Mouse (Mus musculus): Measurements from ENCODE around the gene Dnajc5.

Dnajc5 gene

GRCm38 (mm10) chr2:181572921-181573920 is 52.9 kb downstream of the Dnajc5 start:
- DNase-seq (ENCODE audit: low spot score) = no peak

- DNase-seq (ENCODE audit: low spot score) = no peak
Measured at GRCm38 (mm10) chr2:181573961-181574360, 53.7 kb downstream of the Dnajc5 start.

- no peak for DNase-seq (ENCODE audit: low spot score)
Measured at GRCm38 (mm10) chr2:181574921-181575545, 54.7 kb downstream of the Dnajc5 start.

GRCm38 (mm10) chr2:181576613-181577012 is 56.3 kb downstream of the Dnajc5 start:
- no peak for DNase-seq (ENCODE audit: low spot score)

GRCm38 (mm10) chr2:181577126-181577525 is 56.8 kb downstream of the Dnajc5 start:
- no peak for DNase-seq (ENCODE audit: low spot score)

- DNase-seq (ENCODE audit: low spot score) = no peak
Measured at GRCm38 (mm10) chr2:181577981-181578581, 57.8 kb downstream of the Dnajc5 start.

- DNase-seq (ENCODE audit: low spot score) = no peak
Measured at GRCm38 (mm10) chr2:181578790-181579618, 58.7 kb downstream of the Dnajc5 start.

GRCm38 (mm10) chr2:181579681-181580080 is 59.4 kb downstream of the Dnajc5 start:
- DNase-seq (ENCODE audit: low spot score) = no peak

- no peak for DNase-seq (ENCODE audit: low spot score)
Measured at GRCm38 (mm10) chr2:181580131-181580772, 60.0 kb downstream of the Dnajc5 start.

GRCm38 (mm10) chr2:181581016-181581401 is 60.7 kb downstream of the Dnajc5 start:
- peak; percentile 77 for DNase-seq (ENCODE audit: low spot score)

- DNase-seq (ENCODE audit: low spot score) = peak; percentile 63
Measured at GRCm38 (mm10) chr2:181581402-181582120, 61.3 kb downstream of the Dnajc5 start.

GRCm38 (mm10) chr2:181582358-181582757 is 62.1 kb downstream of the Dnajc5 start:
- DNase-seq (ENCODE audit: low spot score) = no peak

- no peak for DNase-seq (ENCODE audit: low spot score)
Measured at GRCm38 (mm10) chr2:181582939-181583338, 62.7 kb downstream of the Dnajc5 start.

GRCm38 (mm10) chr2:181583460-181584257 is 63.4 kb downstream of the Dnajc5 start:
- no peak for DNase-seq (ENCODE audit: low spot score)

- DNase-seq (ENCODE audit: low spot score) = no peak
Measured at GRCm38 (mm10) chr2:181584411-181584942, 64.2 kb downstream of the Dnajc5 start, which contains the start of gene Uckl1. Uckl1 (minus strand) TSS chr2:181584892.

- no peak for DNase-seq (ENCODE audit: low spot score)
Measured at GRCm38 (mm10) chr2:181585506-181585905, 65.2 kb downstream of the Dnajc5 start.

GRCm38 (mm10) chr2:181586124-181586523 is 65.8 kb downstream of the Dnajc5 start:
- DNase-seq (ENCODE audit: low spot score) = no peak

- DNase-seq (ENCODE audit: low spot score) = no peak
Measured at GRCm38 (mm10) chr2:181587796-181588195, 67.5 kb downstream of the Dnajc5 start.

GRCm38 (mm10) chr2:181588229-181588780 is 68.0 kb downstream of the Dnajc5 start:
- no peak for DNase-seq (ENCODE audit: low spot score)
